Mouse (Mus musculus) forelimb bud, embryonic 11.5 days (tissue): ENCODE measurements around the gene Ubox5.

Experiments
- DNase-seq: peaks from one replicate; pipeline ENCODE4 v3.0.0-alpha.2; 2012; ENCODE audit warnings: low read depth, low spot score

Ubox5 gene

GRCm38 (mm10) chr2:130634006-130634738 is 4.3 kb upstream of the Ubox5 start:
- no peak for DNase-seq

DNA sequence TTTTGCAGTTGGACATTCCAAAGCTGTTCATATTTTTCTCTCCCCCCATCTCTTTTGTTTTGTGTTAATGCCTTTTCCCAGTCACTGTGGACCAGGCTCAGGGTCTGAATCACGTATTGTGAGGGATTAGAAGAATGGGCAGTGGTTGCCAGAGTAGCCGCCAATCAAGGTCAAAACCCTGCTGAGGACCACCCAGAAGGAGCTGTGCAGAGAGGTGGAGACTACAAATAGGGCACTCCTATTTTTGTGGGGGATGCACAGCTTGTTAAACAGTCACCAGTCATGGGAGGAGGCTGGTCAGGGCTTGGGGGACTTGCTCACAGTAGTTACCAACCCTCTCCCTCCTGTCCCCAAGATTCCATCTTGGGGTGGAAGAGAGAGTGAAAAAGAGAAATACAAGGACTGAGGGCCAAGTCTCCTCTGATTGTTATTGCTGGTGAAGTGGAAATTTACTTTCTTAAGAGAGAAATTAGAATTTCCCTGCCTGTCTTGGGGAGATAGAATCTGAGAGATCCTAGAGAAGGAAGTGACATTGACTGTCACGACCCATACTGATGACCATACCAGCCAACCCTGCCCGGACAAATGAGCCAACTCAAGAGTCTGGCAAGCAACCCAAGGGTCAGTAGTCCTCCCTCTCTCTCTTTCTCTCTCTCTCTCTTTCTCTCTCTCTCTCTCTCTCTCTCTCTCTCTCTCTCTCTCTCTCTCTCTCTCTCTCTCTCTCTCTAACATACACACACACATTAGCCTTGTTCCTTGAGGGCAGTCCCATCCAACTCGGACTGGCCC is 3.2 kb upstream of the Ubox5 start:
- no peak for DNase-seq

DNA sequence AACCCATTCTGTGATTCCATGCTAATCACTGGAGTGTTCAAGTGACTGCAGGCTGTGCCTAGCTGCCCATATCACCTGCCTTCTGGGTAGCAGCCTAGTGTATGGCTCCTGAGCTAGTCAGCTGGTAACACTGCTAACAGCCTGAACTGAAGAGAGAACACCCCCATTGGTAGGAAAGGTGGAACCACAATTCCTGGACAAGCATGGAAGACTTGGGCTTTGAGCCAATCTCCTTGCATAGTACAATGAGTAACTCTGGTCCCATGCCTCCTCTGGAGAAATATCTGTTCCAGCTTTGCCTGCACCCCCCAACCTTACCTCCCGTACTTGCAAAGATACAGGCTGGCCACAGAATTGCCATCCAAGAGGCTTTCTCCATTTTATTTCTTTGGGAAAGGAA is 2.6 kb upstream of the Ubox5 start:
- DNase-seq = no peak

DNA sequence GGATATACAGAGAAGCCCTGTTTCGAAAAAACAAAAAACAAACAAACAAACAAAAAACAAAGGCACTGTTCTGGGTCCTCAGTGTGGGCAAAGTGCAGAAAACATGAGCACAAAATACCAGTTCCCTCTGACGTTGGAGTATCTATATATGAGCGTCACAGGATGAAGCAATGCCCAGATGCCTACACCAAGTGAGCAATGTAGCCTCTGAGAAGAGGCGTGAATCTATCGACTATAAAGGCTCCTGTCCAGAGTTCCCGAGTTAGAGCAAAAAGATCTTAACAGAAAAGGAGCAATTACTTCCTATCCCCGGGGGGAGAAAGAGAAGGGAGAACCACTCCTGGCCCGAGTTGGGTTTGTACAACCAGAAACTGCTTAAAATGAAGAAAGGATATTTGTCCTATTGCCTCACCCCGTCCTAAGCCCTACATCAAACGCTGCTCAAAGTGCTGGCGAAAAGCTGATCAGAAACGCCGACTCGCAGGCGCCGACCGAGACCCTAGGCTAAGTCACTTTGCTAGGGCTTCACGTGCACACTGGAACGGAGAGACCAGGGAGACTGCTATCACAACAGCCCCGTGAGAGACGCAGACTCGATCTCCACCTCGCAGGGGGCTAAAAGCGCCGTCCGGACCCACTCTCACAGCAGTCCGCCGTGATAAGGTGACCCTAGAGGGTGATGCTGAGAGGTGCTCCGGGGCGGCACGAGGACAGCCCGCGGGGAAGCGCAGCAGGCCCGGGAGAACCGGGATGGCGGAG is 579 bp downstream of the Ubox5 start:
- DNase-seq = no peak

GRCm38 (mm10) chr2:130628424-130628823 is 1.4 kb downstream of the Ubox5 start:
- DNase-seq = no peak

DNA sequence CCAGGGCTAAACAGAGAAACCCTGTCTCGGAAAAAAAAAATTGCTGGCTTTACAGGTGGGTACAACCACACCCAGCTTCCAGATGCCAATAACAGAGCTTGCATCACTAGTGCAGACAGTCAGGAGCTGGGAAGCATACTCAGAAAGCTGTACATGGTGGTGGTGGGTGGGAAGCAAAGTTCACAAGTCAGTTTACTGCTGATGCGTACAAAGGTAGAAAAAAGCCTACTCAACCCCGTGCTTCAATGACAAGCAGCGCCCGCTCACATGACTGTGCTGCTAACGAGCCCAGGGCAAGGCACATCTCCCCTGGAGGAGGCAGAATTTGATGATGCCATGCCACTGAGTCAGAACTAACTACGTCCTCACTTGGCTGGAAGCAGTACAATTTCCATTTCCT is 10.9 kb downstream of the Ubox5 start:
- no peak for DNase-seq

GRCm38 (mm10) chr2:130613091-130613490 is 16.7 kb downstream of the Ubox5 start:
- no peak for DNase-seq

- DNase-seq = no peak
These were observed 27.6 kb downstream of the Ubox5 start for GRCm38 (mm10) chr2:130602195-130602594.

DNA sequence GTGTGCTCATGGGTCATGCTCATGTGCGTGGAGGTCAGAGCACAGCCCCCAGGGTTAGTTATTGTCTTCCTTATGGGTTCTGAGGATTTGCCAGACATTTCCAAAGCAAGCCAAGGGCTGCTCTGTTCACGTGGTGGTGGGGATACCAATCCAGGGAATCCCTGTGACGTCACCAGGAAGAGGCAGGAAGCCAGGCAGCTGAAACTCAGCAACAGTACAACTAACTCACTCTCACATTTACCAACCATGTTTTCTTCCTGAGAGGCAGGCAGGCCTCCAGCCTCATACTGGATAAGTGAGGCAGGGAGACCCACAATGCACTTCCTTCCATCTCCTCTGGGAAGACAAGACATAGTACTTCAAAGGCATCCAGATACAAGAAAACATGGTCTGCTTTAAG is 31.4 kb downstream of the Ubox5 start:
- no peak for DNase-seq

DNA sequence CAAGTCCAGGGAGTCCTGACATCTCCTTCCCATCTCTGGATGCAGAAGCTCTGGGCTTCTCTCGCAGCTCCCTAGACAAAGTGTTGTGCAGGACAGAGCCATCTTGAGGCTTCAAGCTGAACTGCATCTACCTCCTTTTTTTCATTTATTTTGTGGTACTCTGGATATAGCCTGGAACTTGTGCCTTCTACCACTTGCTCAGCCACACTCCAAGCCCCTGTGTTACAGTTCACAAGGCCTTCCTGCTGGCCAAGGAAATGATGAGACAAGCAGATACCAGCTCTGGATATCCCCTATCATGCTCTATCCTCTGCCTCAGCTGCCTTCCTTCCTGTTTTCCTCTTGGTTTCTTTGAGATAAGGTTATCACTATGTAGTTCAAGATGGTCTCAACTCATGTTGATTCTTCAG is 32.2 kb downstream of the Ubox5 start:
- DNase-seq = no peak

- DNase-seq = no peak
These were observed 34.2 kb downstream of the Ubox5 start for GRCm38 (mm10) chr2:130595596-130595995.

- DNase-seq = no peak
These were observed 38.8 kb downstream of the Ubox5 start for GRCm38 (mm10) chr2:130591016-130591415.

GRCm38 (mm10) chr2:130589761-130590160 is 40.1 kb downstream of the Ubox5 start:
- DNase-seq = no peak

DNA sequence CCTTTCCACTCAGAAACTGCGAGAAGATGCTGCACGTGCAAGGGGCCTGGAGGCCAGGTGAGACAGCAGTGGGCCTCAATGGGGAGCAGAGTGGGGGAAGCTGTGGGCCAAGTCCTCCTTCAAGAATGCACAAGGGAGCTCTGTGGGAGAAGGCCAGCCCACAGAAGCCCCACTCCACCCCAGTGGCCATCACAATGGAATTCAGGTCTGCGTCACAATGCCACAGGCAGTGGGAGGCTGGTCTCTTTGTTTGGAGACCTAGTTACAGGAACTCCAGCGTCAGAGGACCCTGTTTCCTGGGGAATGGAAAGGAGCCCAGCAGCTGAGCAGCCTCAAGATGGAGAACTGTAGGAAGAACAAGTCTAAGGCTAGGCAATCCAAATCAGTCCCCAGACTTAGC is 40.7 kb downstream of the Ubox5 start:
- DNase-seq = no peak

DNA sequence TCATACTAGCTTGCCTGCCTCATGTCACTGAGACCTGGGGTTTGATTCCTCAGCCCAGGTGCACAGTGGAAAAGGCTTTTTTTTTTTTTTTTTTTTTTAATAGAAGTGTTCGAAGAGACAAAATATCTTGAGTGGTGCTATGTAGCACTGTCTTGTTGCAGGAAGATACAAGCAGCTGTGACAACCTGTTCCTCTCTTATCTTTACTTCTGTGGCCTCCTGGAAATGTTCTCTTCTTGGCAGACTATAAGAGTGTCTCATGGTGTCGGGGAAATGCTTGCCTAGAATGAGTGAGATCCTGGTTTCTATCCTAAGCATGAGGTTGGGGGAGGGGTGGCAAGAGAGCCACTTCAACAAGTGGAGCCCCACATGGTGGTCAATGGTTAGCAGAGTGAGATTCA is 41.5 kb downstream of the Ubox5 start:
- no peak for DNase-seq

GRCm38 (mm10) chr2:130586016-130586415 is 43.8 kb downstream of the Ubox5 start:
- no peak for DNase-seq

DNA sequence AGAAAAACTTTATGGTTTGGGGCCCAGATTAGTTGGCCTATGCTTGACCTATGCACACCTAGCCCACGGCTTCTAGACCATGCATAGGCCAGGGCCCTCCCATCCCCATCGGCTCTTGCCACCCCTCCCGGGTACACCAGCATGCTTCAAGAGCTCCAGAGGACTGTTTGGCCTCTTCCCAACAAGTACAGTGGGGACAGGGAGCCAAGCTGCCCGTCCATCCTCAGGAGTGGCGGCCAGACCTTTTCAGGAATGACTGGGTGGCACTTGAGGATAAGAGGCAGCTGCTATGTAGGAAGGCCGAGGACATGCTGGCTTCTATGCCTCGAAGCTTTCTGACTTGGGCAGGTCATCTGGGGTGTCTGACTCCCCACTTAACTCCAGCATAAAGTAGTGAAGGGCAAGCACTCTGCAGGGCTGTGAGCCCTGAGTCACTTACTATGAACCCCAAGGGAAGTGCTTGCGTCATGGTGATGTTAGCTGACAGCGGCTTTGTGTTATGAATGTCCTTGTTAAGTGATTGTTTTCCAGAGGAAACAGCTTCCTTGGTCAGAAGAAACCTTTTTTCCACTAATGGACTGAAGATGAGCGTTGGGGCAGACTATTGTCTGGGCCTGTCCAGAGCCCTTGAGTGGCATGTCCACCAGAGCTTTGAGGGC is 45.8 kb downstream of the Ubox5 start:
- DNase-seq = no peak

GRCm38 (mm10) chr2:130582552-130582951 is 47.3 kb downstream of the Ubox5 start, which contains the start of gene Avp:
Gene Avp, minus strand, starts transcription at chr2:130582554.
- DNase-seq = no peak

- DNase-seq = no peak
These were observed 48.6 kb downstream of the Ubox5 start for GRCm38 (mm10) chr2:130581201-130581600.

DNA sequence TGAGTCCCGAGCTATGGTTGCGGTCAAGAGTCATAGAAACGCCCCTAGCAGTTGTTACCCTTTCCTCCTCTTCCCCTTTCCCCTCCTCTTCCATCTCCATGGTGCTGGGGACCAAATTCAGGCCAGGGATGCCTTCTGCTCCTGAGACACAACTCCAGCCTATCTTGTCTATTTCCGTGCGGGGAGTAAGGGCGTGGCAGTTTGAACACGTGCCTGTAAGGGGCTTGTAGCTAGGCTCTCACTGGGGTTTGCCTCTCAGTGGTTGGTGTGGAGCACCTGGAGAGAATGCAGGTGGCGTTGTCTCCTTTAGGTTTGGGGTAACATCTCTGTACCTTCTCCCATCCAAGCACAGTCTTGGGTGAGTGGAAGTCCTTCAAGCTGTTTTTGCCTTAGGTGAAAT is 50.0 kb downstream of the Ubox5 start:
- DNase-seq = no peak

- DNase-seq = peak; percentile 49
These were observed 51.7 kb downstream of the Ubox5 start for GRCm38 (mm10) chr2:130578148-130578547.

DNA sequence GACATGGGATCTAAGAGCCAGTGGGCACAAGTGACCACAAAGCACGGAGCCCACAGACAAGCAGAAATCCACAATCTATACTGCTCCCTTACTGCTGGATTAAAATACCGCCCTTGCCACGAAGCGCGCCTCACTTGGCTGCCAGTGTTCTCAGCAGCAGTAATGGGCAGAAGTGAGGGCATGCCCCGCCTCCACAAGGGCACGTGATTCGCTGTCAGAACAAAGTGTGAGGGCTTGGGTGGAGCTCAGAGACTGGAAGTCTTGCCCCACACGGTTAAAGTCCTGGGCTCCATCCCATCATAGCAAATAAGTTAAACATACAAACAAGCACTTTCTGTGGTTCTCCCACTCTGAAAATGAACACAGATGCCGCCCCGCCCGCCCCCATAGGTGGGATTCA is 52.2 kb downstream of the Ubox5 start:
- DNase-seq = no peak
